Mouse (Mus musculus) E14TG2a.4 (cell line): ENCODE measurements around the gene Dlg4.
"Not testable (repeated sequence)": the region's sequence is repeated elsewhere in the genome, so short reads cannot be mapped to it uniquely, and the experiment has no call there.

Source experiments
- H3K27me3 ChIP-seq: 2 replicates; pipeline ENCODE4 v1.6.1; 2014; ENCODE audit warnings: low read length, control low read depth; ENCODE audit not compliant: insufficient read depth
- H3K36me3 ChIP-seq: 2 replicates; pipeline ENCODE4 v1.6.1; 2014; ENCODE audit warnings: low read length, control low read depth; ENCODE audit not compliant: insufficient read depth
- H3K4me1 ChIP-seq: replicated peaks from 2 replicates; pipeline ENCODE4 v1.6.1; 2014; ENCODE audit warnings: low read depth, low read length, control low read depth
- H3K4me3 ChIP-seq: replicated peaks from 2 replicates; pipeline ENCODE4 v1.5.1; 2014; ENCODE audit warnings: mild to moderate bottlenecking, low read length
- H3K9me3 ChIP-seq: 2 replicates; pipeline ENCODE4 v1.6.1; 2014; ENCODE audit warnings: low read length, control low read depth
- CTCF ChIP-seq: conservative IDR thresholded peaks from 2 replicates; pipeline ENCODE4 v1.5.1; 2014; ENCODE audit warnings: low read length
- NANOG ChIP-seq: IDR thresholded peaks from 2 replicates; pipeline ENCODE4 v1.6.1; 2014; ENCODE audit warnings: borderline replicate concordance, low read length, mixed read lengths
- POU5F1 ChIP-seq: IDR thresholded peaks from 2 replicates; pipeline ENCODE4 v1.6.1; 2014; ENCODE audit warnings: low read length, borderline replicate concordance

The Dlg4 gene

GRCm38 (mm10) chr11:70057805-70058204 is 41.1 kb downstream of the Dlg4 start:
- H3K36me3 ChIP-seq: no peaks in the 10 kb centered on the region
- peaks cover 24% of the 10 kb centered on the region for H3K27me3 ChIP-seq
- H3K4me1 ChIP-seq: peaks cover 16% of the 10 kb centered on the region
- H3K4me3 ChIP-seq: no peak overlapping the region
- TF ChIP-seq CTCF (no peak), POU5F1 (no peak), NANOG (no peak)
- no peaks in the 10 kb centered on the region for H3K9me3 ChIP-seq

- no peak overlapping the region for H3K4me3 ChIP-seq
- H3K4me1 ChIP-seq: peaks cover 16% of the 10 kb centered on the region
- peaks cover 10% of the 10 kb centered on the region for H3K27me3 ChIP-seq
- H3K9me3 ChIP-seq: no peaks in the 10 kb centered on the region
- TF ChIP-seq POU5F1 (no peak), CTCF (no peak), NANOG (no peak)
- H3K36me3 ChIP-seq: no peaks in the 10 kb centered on the region
Observed at GRCm38 (mm10) chr11:70059930-70060329, 43.2 kb downstream of the Dlg4 start.

GRCm38 (mm10) chr11:70063053-70063452 is 46.3 kb downstream of the Dlg4 start:
- H3K9me3 ChIP-seq: no peaks in the 10 kb centered on the region
- TF ChIP-seq POU5F1 (no peak), NANOG (no peak), CTCF (peak; percentile 62)
- H3K4me1 ChIP-seq: peaks cover 7% of the 10 kb centered on the region
- H3K36me3 ChIP-seq: no peaks in the 10 kb centered on the region
- no peak overlapping the region for H3K4me3 ChIP-seq
- no peaks in the 10 kb centered on the region for H3K27me3 ChIP-seq

GRCm38 (mm10) chr11:70066701-70067100 is 50.0 kb downstream of the Dlg4 start:
- TF ChIP-seq NANOG: no peak
- TF ChIP-seq POU5F1: no peak
- TF ChIP-seq CTCF: no peak
- no peak overlapping the region for H3K4me3 ChIP-seq
- H3K36me3 ChIP-seq: no peaks in the 10 kb centered on the region
- H3K9me3 ChIP-seq: no peaks in the 10 kb centered on the region
- H3K4me1 ChIP-seq: peaks cover 2% of the 10 kb centered on the region; the same call in 1 of the 2 replicates
- no peaks in the 10 kb centered on the region for H3K27me3 ChIP-seq

GRCm38 (mm10) chr11:70068245-70068644 is 51.5 kb downstream of the Dlg4 start:
- Histone ChIP-seq H3K4me1 (peaks cover 2% of the 10 kb centered on the region; the same call in 1 of the 2 replicates), H3K4me3 (no peak overlapping the region), H3K36me3 (no peaks in the 10 kb centered on the region), H3K9me3 (no peaks in the 10 kb centered on the region), H3K27me3 (no peaks in the 10 kb centered on the region)
- TF ChIP-seq NANOG (no peak), POU5F1 (no peak)

- H3K4me1 ChIP-seq: peaks cover 6% of the 10 kb centered on the region
- no peaks in the 10 kb centered on the region for H3K36me3 ChIP-seq
- H3K9me3 ChIP-seq: no peaks in the 10 kb centered on the region
- TF ChIP-seq CTCF: no peak
- no peak for TF ChIP-seq POU5F1
- no peak for TF ChIP-seq NANOG
- H3K4me3 ChIP-seq: no peak overlapping the region
- no peaks in the 10 kb centered on the region for H3K27me3 ChIP-seq
Observed at GRCm38 (mm10) chr11:70070057-70070456, 53.3 kb downstream of the Dlg4 start.

DNA sequence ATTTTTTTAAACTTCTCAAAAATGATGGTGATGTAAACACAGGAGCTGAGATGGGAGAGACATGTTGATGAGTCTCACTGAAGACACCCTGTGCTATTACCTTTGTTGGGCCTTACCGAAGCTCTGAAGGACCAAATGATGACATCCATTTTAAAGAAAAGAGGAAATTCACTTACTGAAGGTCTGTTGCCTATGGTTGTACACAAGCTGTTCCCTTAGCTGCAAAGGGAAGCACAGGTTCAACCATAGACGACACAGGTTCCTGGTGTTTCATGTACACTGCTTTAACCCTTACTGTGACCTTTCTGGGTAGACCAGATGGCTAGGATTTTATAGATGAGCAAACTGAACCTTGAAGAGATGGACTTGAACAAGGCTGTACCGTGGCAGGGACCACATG is 53.9 kb downstream of the Dlg4 start:
- H3K4me3 ChIP-seq, H3K27me3 ChIP-seq, H3K36me3 ChIP-seq, H3K9me3 ChIP-seq: not testable (repeated sequence)
- peaks cover 11% of the 10 kb centered on the region for H3K4me1 ChIP-seq

DNA sequence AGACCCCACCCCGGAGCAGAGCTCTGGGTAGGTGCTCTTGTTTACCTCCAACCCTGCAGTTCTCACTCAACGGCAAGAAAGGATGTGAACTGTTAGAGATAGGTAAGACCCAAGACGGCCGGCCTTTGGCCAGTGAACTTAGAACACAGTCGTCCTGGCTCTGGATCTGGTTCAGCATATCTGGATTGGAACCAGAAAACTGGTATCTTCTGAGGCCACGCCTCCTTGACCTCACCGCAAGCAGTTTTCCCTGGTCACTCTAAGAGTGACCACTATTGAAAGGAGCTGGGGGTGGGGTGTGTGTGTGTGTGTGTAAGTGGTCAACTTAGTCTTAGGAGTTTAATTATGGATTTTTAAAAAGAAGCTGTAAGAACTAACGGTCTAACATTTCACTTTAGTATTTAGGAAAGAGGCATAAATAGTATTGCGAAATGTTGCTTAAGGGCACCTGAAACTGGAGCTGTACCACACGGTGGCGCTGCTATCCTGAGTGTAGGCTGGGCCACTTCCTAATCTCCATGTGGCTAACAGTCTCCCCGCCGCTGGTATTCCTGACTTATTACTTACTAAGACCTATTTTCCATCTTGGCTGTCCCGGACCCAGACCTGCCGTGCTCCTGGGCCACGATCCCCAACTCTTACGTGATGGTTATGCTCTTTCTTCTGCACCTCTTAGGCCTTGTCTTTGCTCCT is 57.8 kb downstream of the Dlg4 start:
- no peaks in the 10 kb centered on the region for H3K9me3 ChIP-seq
- no peak overlapping the region for H3K4me3 ChIP-seq
- peaks cover 11% of the 10 kb centered on the region for H3K4me1 ChIP-seq
- no peaks in the 10 kb centered on the region for H3K36me3 ChIP-seq
- TF ChIP-seq NANOG (no peak), CTCF (peak; percentile 55), POU5F1 (no peak)
- no peaks in the 10 kb centered on the region for H3K27me3 ChIP-seq

DNA sequence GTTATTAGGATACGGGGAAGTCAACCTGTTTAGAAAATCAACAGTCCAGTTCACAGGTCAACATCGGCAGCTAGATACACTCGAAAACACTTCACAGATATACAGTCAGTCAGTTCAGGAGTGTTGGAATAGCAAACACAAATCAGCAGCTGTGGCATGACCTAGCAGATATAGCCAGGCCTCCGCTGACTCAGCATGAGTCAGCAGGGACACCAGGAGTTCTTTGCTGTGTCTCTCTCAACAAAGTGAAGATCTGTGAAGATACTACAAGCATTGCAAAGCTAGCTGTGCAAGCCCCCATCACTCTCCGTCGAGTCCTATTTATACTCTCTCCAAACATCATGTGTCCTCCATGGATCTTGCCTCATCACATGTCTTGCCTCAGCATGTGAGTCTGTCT is 58.8 kb downstream of the Dlg4 start:
- no peak for TF ChIP-seq POU5F1
- no peak for TF ChIP-seq CTCF
- no peak for TF ChIP-seq NANOG
- Histone ChIP-seq H3K4me3 (no peak overlapping the region), H3K4me1 (peaks cover 11% of the 10 kb centered on the region), H3K9me3 (no peaks in the 10 kb centered on the region), H3K27me3 (no peaks in the 10 kb centered on the region), H3K36me3 (no peaks in the 10 kb centered on the region)

DNA sequence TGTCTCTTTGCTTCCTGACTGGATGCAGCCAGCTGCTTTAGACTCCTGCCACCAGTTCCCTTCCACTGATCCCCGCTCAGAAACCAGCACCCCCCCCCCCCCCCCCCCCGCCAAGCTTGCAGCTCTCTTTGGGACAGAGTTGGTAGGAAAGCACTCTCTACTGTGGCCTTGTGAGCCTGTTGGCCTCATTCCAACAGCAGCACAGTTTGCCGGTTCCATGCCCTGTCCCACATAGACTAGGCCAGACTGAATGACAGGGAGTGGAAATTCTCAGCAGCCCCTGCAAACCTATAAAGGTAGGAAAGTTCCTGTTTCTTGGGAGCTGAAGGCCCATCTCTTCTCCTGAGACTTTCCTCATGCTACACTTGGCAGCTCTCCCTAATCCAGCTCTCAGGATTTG is 60.7 kb downstream of the Dlg4 start:
- no peak overlapping the region for H3K4me3 ChIP-seq
- peaks cover 11% of the 10 kb centered on the region for H3K4me1 ChIP-seq
- no peaks in the 10 kb centered on the region for H3K27me3 ChIP-seq
- H3K9me3 ChIP-seq: no peaks in the 10 kb centered on the region
- no peaks in the 10 kb centered on the region for H3K36me3 ChIP-seq
- TF ChIP-seq CTCF: no peak
